Mouse (Mus musculus): ENCODE results near the gene Kansl1. TPM values are rescaled to one million over a fixed set of nuclear protein-coding genes. Genes with fewer than 3 reads are reported as not detected.

The Kansl1 gene
- polyA plus RNA-seq, 1 experiment from 2014 or later: 4.1 TPM

- Histone ChIP-seq H3K9ac (replicated peaks) (no peak overlapping the region), H3K4me3 (ENCODE audit: low read depth, low read length) (no peak overlapping the region), H3K36me3 (replicated peaks; ENCODE audit: insufficient read depth, low read length) (no peaks in the 10 kb centered on the region), H3K27me3 (ENCODE audit: insufficient read depth, low read length) (no peaks in the 10 kb centered on the region), H3K4me1 (ENCODE audit: insufficient read depth) (peaks cover 52% of the 10 kb centered on the region), H3K4me2 (ENCODE audit: low read depth, low read length) (no peak overlapping the region), H3K9me3 (ENCODE audit: low read length) (no peaks in the 10 kb centered on the region), H3K27ac (ENCODE audit: low read depth) (no peak overlapping the region)
- TF ChIP-seq CTCF (IDR thresholded peaks at IDR 0.05; ENCODE audit: low read depth) (no peak), EP300 (IDR thresholded peaks at IDR 0.05; ENCODE audit: low read depth) (no peak)
- DNase-seq (no peak), ATAC-seq (no peak)
- WGBS (ENCODE audit: insufficient replicate concordance): 26% methylated on average over 1 of the region's 1 CpGs
Observed at GRCm38 (mm10) chr11:104435141-104435540, 33.5 kb downstream of the Kansl1 start.

- Histone ChIP-seq H3K4me2 (ENCODE audit: low read depth, low read length) (no peak overlapping the region), H3K36me3 (replicated peaks; ENCODE audit: insufficient read depth, low read length) (no peaks in the 10 kb centered on the region), H3K9me3 (ENCODE audit: low read length) (no peaks in the 10 kb centered on the region), H3K4me1 (ENCODE audit: insufficient read depth) (peaks cover 40% of the 10 kb centered on the region), H3K4me3 (ENCODE audit: low read depth, low read length) (no peak overlapping the region), H3K9ac (replicated peaks) (no peak overlapping the region), H3K27ac (ENCODE audit: low read depth) (no peak overlapping the region), H3K27me3 (ENCODE audit: insufficient read depth, low read length) (no peaks in the 10 kb centered on the region)
- ATAC-seq (no peak), DNase-seq (no peak)
- no peak for TF ChIP-seq CTCF (IDR thresholded peaks at IDR 0.05; ENCODE audit: low read depth)
- no peak for TF ChIP-seq EP300 (IDR thresholded peaks at IDR 0.05; ENCODE audit: low read depth)
Observed at GRCm38 (mm10) chr11:104432251-104432650, 36.4 kb downstream of the Kansl1 start.

GRCm38 (mm10) chr11:104431807-104432206 is 36.9 kb downstream of the Kansl1 start:
- TF ChIP-seq EP300 (IDR thresholded peaks at IDR 0.05; ENCODE audit: low read depth) (no peak), CTCF (IDR thresholded peaks at IDR 0.05; ENCODE audit: low read depth) (no peak)
- H3K36me3 ChIP-seq (replicated peaks; ENCODE audit: insufficient read depth, low read length): no peaks in the 10 kb centered on the region
- no peak overlapping the region for H3K9ac ChIP-seq (replicated peaks)
- H3K27me3 ChIP-seq (ENCODE audit: insufficient read depth, low read length): no peaks in the 10 kb centered on the region
- H3K4me2 ChIP-seq (ENCODE audit: low read depth, low read length): no peak overlapping the region
- ATAC-seq (no peak), DNase-seq (no peak)
- 51% methylated on average over 1 of the region's 1 CpGs for WGBS (ENCODE audit: insufficient replicate concordance)
- no peak overlapping the region for H3K27ac ChIP-seq (ENCODE audit: low read depth)
- no peak overlapping the region for H3K4me3 ChIP-seq (ENCODE audit: low read depth, low read length)
- peaks cover 36% of the 10 kb centered on the region for H3K4me1 ChIP-seq (ENCODE audit: insufficient read depth)
- H3K9me3 ChIP-seq (ENCODE audit: low read length): no peaks in the 10 kb centered on the region

- peak; percentile 78 for DNase-seq
- Histone ChIP-seq H3K4me1 (ENCODE audit: insufficient read depth) (peaks cover 12% of the 10 kb centered on the region), H3K4me3 (ENCODE audit: low read depth, low read length) (peak overlapping the region; percentile 33), H3K36me3 (replicated peaks; ENCODE audit: insufficient read depth, low read length) (peaks cover 25% of the 10 kb centered on the region), H3K4me2 (ENCODE audit: low read depth, low read length) (peak overlapping the region; percentile 42), H3K27ac (ENCODE audit: low read depth) (peak overlapping the region; percentile 90), H3K9ac (replicated peaks) (peak overlapping the region; percentile 34; the same call in 1 of the 2 replicates), H3K9me3 (ENCODE audit: low read length) (no peaks in the 10 kb centered on the region), H3K27me3 (ENCODE audit: insufficient read depth, low read length) (no peaks in the 10 kb centered on the region)
- peak; percentile 95 for ATAC-seq
- TF ChIP-seq CTCF (IDR thresholded peaks at IDR 0.05; ENCODE audit: low read depth): no peak
- no peak for TF ChIP-seq EP300 (IDR thresholded peaks at IDR 0.05; ENCODE audit: low read depth)
- 29% methylated on average over 16 of the region's 16 CpGs for WGBS (ENCODE audit: insufficient replicate concordance)
Observed at GRCm38 (mm10) chr11:104424727-104425416, 43.8 kb downstream of the Kansl1 start.

GRCm38 (mm10) chr11:104412254-104412653 is 56.4 kb downstream of the Kansl1 start:
- no peaks in the 10 kb centered on the region for H3K9me3 ChIP-seq (ENCODE audit: low read length)
- H3K36me3 ChIP-seq (replicated peaks; ENCODE audit: insufficient read depth, low read length): peaks cover 11% of the 10 kb centered on the region; the same call in 1 of the 2 replicates
- H3K27ac ChIP-seq (ENCODE audit: low read depth): no peak overlapping the region
- ATAC-seq: no peak
- H3K4me1 ChIP-seq (ENCODE audit: insufficient read depth): no peaks in the 10 kb centered on the region
- H3K27me3 ChIP-seq (ENCODE audit: insufficient read depth, low read length): no peaks in the 10 kb centered on the region
- DNase-seq: no peak
- H3K4me2 ChIP-seq (ENCODE audit: low read depth, low read length): no peak overlapping the region
- H3K4me3 ChIP-seq (ENCODE audit: low read depth, low read length): no peak overlapping the region
- TF ChIP-seq CTCF (IDR thresholded peaks at IDR 0.05; ENCODE audit: low read depth) (no peak), EP300 (IDR thresholded peaks at IDR 0.05; ENCODE audit: low read depth) (no peak)
- no peak overlapping the region for H3K9ac ChIP-seq (replicated peaks)

GRCm38 (mm10) chr11:104407391-104407790 is 61.3 kb downstream of the Kansl1 start:
- Histone ChIP-seq H3K36me3 (replicated peaks; ENCODE audit: insufficient read depth, low read length) (peaks cover 14% of the 10 kb centered on the region), H3K27ac (ENCODE audit: low read depth) (0 out of 2 replicates have a peak overlapping the region, but pooled peaks have one; percentile 13), H3K9ac (replicated peaks) (no peak overlapping the region), H3K9me3 (ENCODE audit: low read length) (no peaks in the 10 kb centered on the region), H3K27me3 (ENCODE audit: insufficient read depth, low read length) (no peaks in the 10 kb centered on the region), H3K4me1 (ENCODE audit: insufficient read depth) (no peaks in the 10 kb centered on the region), H3K4me3 (ENCODE audit: low read depth, low read length) (no peak overlapping the region), H3K4me2 (ENCODE audit: low read depth, low read length) (no peak overlapping the region)
- ATAC-seq (no peak), DNase-seq (no peak)
- no peak for TF ChIP-seq CTCF (IDR thresholded peaks at IDR 0.05; ENCODE audit: low read depth)
- peak; percentile 26; the same call in 1 of the 2 replicates for TF ChIP-seq EP300 (IDR thresholded peaks at IDR 0.05; ENCODE audit: low read depth)
- 64% methylated on average over 2 of the region's 2 CpGs for WGBS (ENCODE audit: insufficient replicate concordance)

Measured in liver, postnatal 0 days (tissue).